Mouse (Mus musculus) adrenal gland, postnatal 25 days (tissue): ENCODE data around the gene Scaf8. TPM values are rescaled to one million over a fixed set of nuclear protein-coding genes. Genes with fewer than 3 reads are reported as not detected.
"Not testable (repeated sequence)": the region's sequence is repeated elsewhere in the genome, so short reads cannot be mapped to it uniquely, and the experiment has no call there.

ENCODE experiments used
- DNase-seq: peaks from one replicate; pipeline ENCODE4 v3.0.0; 2021; ENCODE audit warnings: mixed read lengths
- long read RNA-seq: library from polyadenylated mRNA; stranded (forward); transcript quantifications from one replicate; pipeline ENCODE4 v2.0.0, GENCODE M21; 2021
- total RNA-seq: library from RNA; stranded (reverse); gene quantifications from 2 replicates; pipeline ENCODE4 v1.2.3, GENCODE M21; 2021

Gene Scaf8
- 46.5 and 47.1 TPM in 2 replicates for total RNA-seq
- long read RNA-seq, full-length matches to known transcripts: 1 of 11 reads
- long read RNA-seq, partial matches to known transcripts: 2 of 11 reads
- long read RNA-seq, other reads (novel, unspliced or antisense): 8 of 11 reads

DNA sequence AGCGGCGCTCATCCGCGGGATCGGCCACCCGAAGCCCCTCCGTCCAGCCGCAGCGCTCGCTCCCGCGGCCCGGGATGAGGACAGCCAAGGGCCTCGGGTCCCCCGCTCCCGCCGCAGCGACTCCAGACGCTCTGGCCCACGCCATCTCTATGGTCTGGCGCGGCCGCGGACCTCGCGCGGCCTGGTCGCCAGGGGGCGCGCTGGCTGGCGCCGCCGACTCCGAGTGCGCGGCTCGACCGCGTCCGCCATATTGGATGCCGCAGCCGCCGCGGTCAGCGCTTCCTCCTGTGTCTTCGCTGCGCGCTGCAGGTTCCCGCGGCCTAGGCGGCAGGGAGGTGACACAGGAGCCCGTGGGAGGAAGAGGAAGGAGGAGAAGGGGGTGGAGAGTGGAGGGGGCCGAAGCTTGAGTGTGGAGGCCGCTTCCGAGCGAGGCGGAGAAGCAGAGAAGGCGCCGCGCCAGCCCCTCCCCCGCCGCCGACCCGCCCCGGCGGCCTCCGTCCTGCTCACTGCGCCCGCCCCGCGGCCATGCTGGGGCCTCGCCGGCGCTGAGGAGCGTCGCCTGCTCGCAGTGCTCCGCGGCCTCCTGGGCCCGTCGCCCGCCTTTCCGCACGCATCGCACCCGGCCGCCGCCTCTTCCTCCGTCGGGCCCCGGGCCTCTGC, at the start of gene Scaf8:
Gene Scaf8, plus strand, starts transcription at position 253 of the 660 bp plus-strand sequence.
- peak; percentile 93 for DNase-seq

DNA sequence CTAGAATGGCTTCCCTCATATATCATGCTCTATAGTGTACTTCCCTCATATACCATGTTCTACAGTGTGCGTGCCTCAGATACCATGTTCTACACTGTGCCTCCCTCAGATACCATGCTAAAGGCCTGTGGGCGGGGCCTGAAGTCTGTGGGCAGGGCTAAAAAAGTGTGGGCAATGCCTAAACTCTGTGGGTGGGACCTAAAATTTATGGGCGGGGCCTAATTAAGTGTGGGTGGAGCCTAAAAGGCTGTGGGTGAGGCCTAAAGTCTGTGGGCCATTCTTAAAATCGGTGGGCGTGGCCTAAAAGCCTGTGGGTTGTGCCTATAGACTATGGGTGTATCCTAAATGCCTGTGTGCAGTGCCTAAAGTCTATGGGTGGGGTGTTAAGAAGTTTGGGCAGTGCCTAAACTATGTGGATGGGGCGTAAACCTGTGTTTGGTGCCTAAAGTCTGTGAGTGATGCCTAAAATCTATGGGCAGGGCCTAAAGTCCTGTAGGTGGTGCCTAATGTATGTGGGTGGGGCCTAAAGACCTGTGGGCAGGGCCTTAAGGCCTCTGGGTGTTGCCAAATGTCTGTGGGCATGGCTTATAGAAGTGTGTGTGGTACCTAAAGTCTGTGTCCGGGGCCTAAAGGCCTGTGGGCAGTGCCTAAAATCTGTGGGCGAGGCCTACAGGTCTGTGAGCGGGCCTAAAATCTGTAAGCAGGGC, 39.5 kb upstream of the Scaf8 start:
- no peak for DNase-seq

DNA sequence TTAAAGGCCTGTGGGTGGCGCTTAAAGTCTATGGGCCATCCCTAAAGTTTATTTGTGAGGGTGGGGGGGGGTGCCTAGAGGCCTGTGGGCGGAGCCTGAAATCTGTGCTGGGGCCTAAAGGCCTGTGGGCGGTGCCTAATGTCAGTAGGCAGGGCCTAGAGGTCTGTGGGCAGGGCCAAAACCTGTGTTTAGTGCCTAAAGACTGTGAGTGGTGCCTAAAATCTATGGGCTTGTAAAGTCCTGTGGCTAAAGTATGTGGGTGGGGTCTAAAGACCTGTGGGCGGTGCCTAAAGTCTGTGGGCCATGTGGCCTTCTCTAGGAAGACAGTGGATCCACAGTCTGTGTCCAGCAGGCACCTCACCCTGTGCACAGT, 38.9 kb upstream of the Scaf8 start:
- DNase-seq: no peak

DNA sequence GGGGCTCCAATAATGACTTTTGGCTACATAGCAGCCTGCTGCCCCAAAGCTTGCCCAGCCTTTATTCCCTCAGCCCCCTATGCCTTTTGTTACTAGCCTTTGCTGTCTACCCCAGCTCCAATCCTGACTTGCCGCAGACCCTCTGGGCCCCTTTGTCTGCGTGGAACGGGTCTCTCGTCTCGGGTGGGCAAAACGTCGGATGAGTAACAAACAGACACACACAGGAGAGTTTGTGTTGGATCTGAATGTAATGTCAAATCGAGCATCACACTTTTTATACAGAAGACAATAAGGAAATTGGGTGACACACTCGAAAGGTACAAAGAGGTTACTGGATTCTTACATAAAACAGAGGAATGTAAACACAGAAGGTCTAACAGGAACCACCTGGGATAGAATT, 36.8 kb upstream of the Scaf8 start:
- not testable (repeated sequence) for DNase-seq

DNA sequence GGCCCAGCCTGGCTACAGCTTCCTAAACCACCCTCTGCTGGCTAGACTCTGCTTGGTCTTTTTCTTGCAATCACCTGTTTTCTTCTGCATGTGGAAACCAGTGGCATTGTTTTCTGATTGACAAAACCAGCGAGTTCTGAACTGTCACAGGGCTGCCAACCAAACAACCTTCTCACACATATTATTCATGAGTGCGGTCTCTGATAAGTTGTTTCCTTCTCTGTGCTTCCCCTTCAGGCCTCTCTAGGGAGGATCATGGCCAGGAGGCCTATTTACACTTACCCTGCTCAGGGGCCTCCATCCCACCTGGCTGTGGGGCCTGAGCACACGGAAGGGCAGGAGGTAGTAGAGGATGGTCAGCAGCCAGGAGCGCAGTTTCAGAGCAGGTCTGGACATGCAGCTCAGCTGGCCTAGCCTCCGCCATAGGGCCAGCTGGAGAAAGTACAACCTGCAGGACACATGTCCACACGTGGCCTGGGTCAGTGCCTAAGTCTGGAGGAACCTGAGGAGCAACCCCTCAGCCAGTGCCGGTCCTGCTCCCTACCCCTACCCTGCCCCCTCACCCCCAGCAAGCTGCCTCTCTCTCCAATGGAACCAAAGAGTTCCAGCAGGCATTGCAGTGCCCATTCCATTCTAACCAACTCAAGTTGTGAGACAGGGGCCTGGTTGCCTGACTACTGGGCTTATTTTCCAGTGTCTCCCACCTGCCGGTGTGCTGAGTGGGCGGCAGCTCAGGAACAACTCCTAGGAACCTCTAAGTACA, 34.0 kb upstream of the Scaf8 start:
- not testable (repeated sequence) for DNase-seq

DNA sequence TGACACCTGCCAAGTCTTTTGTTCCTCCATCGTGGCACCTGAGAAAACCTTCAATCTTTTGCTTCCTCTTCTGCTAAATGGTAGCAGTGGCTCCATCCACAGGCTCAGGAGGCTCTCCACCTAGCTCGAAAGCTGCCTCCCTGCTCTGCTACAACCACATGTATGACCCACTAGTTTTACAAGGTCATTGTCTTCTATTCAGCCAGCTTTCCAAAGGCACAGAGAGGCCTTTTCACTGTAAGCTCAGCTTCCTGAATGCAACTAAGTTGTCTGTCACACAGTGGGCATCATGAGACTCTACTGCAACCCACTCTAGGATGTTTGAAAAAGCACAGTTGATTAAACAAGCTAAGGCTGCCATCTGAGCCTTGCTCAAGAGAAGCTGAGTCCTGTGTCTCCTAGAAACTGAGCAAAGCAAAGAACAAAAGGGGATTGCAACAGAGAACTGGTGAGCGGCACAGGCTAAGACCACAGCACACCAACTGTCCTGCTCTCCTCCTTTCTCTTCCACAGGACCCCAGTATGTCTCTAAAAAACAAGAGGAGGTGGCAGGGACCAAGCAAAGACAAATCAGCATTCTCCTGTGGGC, 33.2 kb upstream of the Scaf8 start:
- not testable (repeated sequence) for DNase-seq

DNA sequence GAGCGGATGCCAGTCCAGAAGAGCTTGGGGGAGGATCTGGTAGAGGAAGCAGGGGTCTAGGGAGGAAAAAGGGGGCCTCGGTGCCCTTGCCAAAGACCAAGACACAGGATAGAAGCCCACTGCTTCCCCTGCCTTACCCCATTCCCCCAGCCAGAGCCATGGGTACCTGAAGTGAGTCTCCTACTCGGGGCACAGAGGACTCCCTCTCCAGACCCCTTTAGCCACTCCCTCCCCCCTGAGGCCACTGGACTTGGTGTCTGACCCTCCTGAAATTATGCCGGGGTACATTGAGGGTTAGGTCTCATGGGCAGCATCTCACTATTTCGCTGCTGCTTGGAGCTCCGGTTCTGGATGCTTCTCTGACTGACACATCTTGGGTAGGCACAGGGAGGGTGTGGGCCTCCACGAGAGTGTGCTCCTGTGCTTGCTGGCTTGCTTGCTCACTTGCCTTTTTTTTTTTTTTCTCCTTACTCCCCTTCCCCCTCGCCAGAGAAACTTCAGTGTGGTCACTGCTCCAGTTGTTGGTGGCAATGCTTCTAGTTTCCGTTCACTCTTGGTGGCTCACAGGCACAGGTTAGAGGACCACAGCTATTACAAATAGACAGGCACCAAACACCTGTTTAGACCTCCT, 32.5 kb upstream of the Scaf8 start:
- not testable (repeated sequence) for DNase-seq

DNA sequence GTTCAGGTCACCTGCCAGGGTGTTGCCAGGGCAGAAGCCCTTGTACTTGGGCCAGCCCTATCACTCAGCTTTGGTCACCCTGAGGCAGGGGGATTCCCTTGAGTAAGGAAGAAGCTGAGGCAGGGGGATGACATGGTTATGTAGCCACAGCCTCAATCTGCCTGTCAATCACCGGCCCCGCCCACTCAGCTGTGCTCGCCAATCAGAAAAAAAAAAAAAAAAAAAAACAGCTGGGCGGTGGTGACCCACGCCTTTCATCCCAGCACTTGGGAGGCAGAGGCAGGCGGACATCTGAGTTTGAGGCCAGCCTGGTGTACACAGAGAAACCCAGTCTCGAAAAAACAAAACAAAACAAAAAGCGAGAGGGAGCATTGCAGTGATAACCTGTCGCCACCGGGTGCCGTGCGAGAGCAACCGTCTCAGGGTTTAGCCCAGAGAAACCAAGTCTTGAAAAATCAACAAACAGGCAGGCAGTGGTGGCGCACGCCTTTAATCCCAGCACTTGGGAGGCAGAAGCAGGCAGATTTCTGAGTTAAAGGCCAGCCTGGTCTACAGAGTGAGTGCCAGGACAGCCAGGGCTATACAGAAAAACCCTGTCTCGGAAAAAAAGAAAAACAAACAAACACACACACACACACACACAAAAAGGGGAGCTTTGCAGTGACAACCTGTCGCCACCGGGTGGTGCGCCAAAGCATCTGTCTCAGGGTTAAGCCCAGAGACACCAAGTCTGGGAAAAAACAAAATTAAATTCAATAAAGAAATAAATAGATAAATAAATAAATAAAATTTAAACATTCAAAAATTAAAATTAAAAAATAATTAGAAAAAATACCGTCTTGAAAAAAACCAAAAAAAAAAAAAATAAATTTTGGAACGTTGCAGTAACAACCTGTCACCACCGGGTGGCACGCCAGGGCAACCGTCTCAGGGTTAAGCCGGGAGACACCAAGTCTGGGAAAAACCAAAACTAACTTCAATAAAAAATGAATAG, 31.7 kb upstream of the Scaf8 start:
- peak; percentile 43 for DNase-seq

DNA sequence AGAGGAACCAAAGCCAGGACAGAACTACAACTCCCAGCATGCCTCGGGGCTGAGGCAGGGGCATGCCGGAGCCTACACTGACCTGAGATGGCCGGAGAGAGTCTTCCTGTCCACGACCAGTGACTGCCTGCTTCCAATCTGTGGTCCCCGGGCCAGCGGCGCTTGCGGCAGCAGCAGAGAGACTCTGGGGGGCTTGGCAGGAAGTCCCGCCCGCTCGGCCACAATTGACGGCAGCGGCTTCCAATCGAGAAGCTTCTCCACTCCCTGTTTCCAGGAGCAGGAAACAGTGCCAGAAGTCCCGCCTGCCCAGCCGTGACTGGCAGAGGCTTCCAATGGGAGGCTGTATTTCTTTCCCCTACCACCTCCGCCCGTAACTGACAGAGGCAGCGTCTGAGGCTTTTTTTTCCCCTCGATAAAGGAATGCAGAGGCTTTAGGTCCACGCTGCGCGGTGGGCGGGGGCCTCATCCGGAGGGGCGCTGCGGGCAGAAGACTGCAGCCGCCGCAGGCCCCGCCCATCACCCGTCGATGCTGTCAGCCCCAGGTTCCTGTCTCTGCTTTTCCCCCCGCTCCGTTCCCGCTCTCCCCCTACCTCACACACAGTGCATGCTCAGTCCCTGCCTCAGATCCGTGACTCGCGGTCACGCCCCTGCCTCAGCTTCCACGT, 30.8 kb upstream of the Scaf8 start:
- DNase-seq: peak; percentile 90

DNA sequence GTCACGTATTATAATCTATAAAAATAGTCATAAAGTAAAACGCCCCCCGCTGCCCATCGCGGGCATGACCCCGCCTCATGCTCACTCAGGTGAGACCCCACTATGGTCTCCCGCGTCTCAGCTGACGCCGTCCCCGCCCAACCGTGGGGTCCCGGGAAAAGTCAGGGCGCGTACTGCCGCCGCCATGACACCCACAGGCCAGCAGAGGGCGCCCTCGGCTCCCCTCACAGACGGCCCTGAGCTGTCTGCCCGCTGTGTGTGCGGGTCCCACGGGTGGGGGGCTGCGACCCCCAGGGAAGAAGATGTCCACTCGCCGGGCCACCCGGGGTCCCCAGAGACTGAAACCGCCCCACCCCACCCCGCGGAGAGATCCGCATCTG, 30.2 kb upstream of the Scaf8 start:
- DNase-seq: peak; percentile 79

DNA sequence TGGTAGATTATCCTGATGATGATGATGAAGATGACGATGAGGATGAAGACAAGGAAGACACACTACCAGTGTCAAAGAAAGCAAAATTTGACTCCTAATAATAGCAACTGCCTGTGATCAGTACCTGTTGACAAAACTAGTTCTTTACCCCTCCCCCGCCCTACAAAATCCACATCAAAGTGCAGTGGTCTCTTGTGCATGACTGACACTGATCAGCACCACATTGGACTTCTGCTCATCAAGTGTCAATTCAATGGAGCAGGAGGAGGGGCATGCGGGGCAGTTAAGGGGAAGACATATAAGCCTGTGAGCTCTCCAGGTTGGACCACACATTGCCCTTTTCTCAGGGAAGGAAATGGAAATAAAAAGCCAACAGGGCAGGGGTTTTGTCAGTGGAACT, 29.6 kb upstream of the Scaf8 start:
- no peak for DNase-seq

DNA sequence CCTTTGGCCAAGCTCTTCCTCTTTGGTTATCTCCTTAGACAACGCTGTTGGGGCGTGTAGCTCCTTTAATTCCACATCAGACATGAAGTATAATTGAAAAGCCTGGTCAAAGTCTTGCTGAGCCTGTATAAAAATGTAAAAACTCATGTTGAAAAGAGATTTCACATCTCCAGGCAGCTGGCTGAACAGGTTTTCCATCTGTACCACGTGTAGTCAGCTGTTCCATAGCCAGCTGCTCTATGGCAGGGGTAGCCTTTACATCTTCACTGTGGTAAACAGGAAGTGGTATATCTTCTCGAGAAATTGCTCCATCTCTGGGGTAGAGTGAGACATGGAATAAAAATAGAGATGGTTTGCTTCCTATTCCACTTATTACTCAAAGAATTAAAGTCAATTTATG, 22.1 kb upstream of the Scaf8 start:
- DNase-seq: no peak

DNA sequence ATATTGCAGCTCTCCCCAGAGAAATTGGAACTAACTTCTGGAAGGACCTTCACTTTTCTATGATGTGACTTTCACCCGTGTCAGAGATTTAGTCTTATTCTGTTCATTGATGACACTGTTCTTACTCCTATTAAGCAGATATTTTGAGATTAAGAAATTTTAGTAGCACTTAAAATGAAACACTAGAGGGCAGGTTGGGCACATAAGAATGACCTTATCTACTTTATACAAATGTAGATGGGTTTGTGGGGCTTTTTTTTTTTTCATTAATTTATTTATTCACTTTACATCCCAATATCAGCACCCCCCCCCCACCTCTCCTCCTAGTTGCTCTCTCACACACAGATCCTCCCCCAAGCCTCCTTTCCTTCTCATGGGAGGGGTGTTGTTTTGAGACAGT, 15.5 kb upstream of the Scaf8 start:
- DNase-seq: not testable (repeated sequence)

DNA sequence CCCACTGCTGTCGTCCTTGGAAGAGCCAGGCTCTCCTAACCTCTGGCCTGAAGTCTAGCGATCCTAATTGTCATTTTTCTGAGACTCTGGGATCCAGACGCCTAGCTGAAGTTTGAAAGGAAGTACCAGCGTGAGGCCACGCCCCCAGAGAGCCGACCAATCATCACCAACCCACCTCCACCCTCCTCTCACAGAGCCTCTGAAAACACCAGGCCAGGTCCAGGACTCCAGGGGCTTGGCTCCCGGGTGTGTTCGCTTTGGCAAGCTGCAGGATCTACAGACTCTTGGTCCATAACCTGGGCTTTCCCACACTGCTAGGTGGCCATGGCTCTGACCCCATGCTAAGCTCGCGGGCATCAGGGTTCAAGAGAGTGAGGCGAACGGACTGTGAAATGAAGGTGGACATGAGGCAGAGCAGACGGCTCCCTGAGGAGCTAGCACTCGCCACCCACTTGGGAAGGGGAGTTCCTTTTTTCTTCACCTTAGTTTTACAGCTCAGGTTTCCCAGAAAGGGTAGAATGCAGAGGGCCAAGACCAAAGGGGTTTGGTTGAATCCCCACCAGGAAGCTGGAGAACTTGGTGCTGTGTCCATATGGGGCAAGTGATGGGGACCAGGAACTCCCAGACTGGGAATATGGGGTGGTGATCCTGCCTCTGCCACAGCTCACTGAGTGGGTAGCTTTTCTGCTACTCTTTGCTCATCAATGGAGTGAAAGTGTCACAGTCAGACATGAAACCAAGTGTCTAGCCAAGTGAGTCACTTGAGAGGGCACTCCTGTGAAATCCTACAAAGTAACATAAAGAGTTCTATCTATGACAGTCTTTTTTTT, 12.2 kb upstream of the Scaf8 start:
- DNase-seq: peak; percentile 79

DNA sequence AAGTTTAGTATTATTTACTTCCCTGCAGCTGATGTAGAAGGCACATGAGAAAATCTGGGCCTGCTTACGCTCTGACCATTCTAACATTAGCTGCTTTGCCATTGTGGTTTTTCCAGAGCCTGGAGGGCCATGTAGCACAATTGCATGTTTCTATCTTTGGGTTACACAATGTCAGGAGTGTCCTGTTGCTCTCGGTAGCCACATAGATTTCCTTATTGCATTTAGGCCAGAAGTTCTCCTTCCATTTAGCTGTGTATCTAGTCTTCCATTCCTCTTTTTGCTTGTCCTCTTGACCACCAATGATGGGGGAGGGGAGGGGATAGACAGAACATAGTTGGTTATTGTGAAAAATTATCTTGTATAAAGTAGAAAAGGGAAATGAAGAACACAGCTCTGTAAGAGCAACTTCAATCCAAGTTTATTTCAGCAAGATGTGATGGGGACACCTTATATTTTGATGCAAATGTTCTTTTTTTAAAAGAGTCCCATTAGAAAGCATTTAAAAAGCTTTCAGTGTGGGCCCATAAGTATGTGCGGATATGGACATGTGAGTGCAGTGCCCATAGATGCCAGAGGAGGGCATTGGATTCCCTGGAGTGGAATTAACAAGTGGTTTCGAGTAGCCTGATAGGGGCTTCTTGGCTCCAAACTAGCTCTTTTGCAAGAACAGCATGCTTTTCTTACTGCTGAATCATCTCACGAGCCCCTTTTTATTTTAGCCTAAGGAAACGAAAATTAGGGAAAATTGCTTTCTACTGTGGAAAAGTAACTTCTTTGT, 10.4 kb upstream of the Scaf8 start:
- no peak for DNase-seq

DNA sequence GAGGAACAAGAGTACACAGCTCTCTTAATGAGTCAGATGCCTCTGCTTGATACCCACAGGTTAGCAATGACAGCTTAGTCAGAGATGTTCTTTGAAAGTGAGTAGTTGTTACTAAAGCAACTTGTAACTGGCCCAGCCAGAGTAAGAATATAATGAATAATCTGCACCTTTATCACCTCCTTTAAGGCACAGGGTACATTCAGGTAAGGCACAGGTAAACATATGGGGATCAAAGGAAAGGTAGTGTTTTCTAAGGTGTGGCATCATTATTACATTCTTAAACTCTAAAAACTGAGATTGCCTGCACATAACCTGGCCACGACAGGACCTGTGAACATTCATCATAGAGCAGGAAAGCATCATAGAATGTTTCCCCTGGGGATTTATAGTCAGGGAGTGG, 9.8 kb upstream of the Scaf8 start:
- no peak for DNase-seq

DNA sequence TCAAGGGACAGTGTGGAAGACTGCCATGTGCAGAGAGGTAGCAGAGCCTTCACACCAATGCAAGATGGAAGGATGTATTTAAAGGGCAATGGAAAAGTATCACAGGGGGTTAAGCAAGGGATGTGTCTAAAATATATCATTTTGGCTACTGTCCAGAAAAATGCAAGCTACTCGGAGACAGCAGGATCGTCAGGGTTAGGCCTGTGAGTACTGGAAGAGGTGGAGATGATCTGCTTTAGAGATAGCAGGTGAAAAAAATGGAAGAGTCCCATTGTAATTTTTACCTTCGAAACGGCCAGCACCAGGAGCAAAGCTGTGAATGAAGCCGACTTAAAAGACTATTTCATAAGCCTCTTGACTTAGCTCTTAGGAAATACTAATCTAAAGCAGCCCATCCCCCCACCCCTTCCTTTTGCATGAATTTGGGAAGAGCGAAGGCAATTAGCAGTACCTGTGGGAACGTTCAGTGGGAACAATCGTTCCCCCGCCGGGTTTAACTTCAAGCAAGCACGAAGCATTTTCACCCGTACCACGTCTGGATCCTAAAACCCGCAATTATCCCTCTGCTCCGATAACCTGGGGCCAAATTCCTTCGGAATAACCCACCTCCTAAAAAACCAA, 925 bp upstream of the Scaf8 start:
- DNase-seq: no peak

DNA sequence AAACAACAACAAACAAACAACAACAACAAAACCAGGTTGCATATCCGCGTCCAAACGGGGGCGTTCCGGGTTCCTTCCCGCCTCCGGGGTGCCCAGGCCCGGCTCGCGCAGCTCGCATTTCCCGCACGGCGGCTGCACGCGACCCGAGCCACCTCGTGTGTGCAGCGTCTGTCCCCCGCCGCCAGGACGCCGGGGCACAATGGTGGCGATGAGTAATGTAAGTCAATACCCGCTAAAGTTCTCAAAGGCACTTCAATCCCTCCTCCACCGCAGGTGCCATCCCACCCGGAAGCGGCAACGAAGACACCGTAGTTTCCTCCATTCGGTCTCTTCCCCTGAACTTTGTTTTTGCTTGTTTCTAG, 433 bp upstream of the Scaf8 start:
- DNase-seq: no peak
